Mouse (Mus musculus) stomach, embryonic 14.5 days (tissue): ENCODE measurements around the gene Cd28. TPM values are rescaled to one million over a fixed set of nuclear protein-coding genes. Genes with fewer than 3 reads are reported as not detected.

Source experiments
- ATAC-seq: fragments of 200-750 bp; cut with Nextera tagmentation; 2 replicates; pipeline ENCODE4 v1.8.0; 2017; ENCODE audit warnings: low read depth, moderate TSS enrichment; ENCODE audit not compliant: insufficient number of reproducible peaks, insufficient read depth, low FRiP score
- H3K27ac ChIP-seq: fragments of 300-500 bp; sonication (generic); 2 replicates; pipeline ENCODE4 v1.5.1; 2014; ENCODE audit warnings: mild to moderate bottlenecking, low read length, moderate library complexity, mixed read lengths
- H3K27me3 ChIP-seq: fragments of 300-500 bp; sonication (generic); 2 replicates; pipeline ENCODE4 v1.6.1; 2014; ENCODE audit warnings: low read length, control low read depth, mixed read lengths; ENCODE audit not compliant: control insufficient read depth, insufficient read depth
- H3K36me3 ChIP-seq: fragments of 300-500 bp; sonication (generic); 2 replicates; pipeline ENCODE4 v1.6.1; 2014; ENCODE audit warnings: mild to moderate bottlenecking, control low read depth, low read length, moderate library complexity, mixed read lengths; ENCODE audit not compliant: control insufficient read depth, insufficient read depth
- H3K4me1 ChIP-seq: fragments of 300-500 bp; sonication (generic); 2 replicates; pipeline ENCODE4 v1.6.1; 2014; ENCODE audit warnings: low read length, control low read depth, mixed read lengths; ENCODE audit not compliant: control insufficient read depth, insufficient read depth
- H3K4me2 ChIP-seq: fragments of 300-500 bp; sonication (generic); replicated peaks from 2 replicates; pipeline ENCODE4 v1.6.1; 2014; ENCODE audit warnings: low read depth, low read length, control low read depth
- H3K4me3 ChIP-seq: fragments of 300-500 bp; sonication (generic); 2 replicates; pipeline ENCODE4 v1.5.1; 2014; ENCODE audit warnings: low read depth, low read length, control low read depth
- H3K9ac ChIP-seq: fragments of 300-500 bp; sonication (generic); replicated peaks from 2 replicates; pipeline ENCODE4 v1.6.1; 2014; ENCODE audit warnings: low read depth, mild to moderate bottlenecking, control low read depth, low read length, moderate library complexity, mixed read lengths
- H3K9me3 ChIP-seq: fragments of 300-500 bp; sonication (generic); 2 replicates; pipeline ENCODE4 v1.6.1; 2016; ENCODE audit warnings: low read depth, low read length, control low read depth; ENCODE audit not compliant: control insufficient read depth
- WGBS: fragments of 180-500 bp; shearing (Covaris S2); extraction: QIAGEN DNeasy Blood & Tissue Kit; methylation state at CpG from one replicate; pipeline ENCODE4 v1.1.7; 2014; 5-methylcytosine and 5-hydroxymethylcytosine counted together
- polyA plus RNA-seq: library from polyadenylated mRNA; unstranded; fragments of >200 nt; fragmentation: Nextera tagmentation; extraction: Ambion mirVana; gene quantifications from 2 replicates; pipeline ENCODE4 v1.2.1, GENCODE M21; 2014

Gene Cd28
- polyA plus RNA-seq, 1 experiment from 2014 or later = 0.13 TPM

DNA sequence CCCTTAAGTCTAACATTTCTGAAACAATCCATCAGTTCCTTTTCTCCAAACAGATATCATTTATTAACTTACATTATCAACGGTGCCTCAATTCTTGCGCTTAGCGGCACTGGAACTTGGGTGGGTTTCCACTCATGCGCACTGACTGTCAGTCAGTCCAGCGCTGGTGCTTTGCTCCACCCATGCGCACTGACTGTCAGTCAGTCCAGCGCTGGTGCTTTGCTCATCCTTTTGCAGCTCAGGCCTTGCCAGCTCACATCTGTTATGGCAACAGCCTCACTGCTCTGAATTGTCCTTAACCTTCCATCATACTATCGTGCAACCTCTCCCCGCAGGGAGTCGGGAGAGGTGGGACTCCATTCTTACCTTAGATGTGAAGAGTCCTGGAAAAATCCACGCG, 37.4 kb downstream of the Cd28 start:
- Histone ChIP-seq H3K9ac (no peak overlapping the region), H3K27ac (no peak overlapping the region), H3K4me3 (no peak overlapping the region), H3K36me3 (no peaks in the 10 kb centered on the region), H3K9me3 (no peaks in the 10 kb centered on the region), H3K27me3 (no peaks in the 10 kb centered on the region), H3K4me2 (no peak overlapping the region), H3K4me1 (0 out of 2 replicates have a peak, but pooled peaks cover 4% of the 10 kb centered on the region)
- 89% methylated on average over 12 of the region's 12 CpGs for WGBS
- no peak for ATAC-seq

DNA sequence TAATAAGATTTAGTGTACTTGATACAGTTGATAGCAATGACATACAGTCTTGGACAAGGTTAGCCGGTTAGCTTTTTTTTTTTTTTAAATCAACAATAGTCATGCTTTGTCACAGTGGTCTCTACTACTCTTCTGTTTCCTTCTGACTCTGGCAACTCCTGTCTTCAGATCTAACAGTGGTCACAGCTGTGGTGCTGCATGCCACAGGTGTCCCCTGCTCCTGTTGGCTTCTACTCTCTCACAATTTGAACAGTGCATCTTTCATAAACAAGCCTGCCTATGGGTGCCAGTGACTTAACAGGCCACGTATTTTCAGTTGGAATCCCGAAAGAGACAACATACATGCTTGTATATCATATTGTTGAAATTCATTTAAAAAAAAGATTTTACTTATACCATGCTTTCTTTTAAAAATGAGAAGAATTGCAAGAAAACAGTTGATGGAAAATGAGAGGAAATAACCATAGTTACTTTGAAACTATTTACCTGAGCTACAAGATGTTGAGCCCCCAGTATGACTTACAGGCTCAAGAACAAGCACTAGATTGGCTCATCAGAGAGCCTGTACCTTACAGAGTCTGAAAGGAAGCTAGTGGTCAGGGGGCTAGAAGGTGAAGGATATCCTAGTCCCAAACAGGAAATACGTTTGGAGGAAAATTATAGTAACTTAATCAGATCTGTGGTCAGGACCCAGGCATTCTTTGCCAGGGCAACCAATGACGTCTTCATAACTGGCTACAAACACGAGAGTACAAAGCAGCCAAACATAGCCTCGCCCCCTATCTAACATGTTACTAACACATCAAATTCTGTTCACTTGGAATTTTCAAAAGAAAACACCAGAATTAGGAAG, 39.0 kb downstream of the Cd28 start:
- Histone ChIP-seq H3K4me3 (no peak overlapping the region), H3K27me3 (no peaks in the 10 kb centered on the region), H3K9me3 (no peaks in the 10 kb centered on the region), H3K4me1 (no peaks in the 10 kb centered on the region), H3K4me2 (no peak overlapping the region), H3K36me3 (no peaks in the 10 kb centered on the region), H3K9ac (no peak overlapping the region), H3K27ac (no peak overlapping the region)
- 83% methylated on average over 7 of the region's 7 CpGs for WGBS
- ATAC-seq = no peak

DNA sequence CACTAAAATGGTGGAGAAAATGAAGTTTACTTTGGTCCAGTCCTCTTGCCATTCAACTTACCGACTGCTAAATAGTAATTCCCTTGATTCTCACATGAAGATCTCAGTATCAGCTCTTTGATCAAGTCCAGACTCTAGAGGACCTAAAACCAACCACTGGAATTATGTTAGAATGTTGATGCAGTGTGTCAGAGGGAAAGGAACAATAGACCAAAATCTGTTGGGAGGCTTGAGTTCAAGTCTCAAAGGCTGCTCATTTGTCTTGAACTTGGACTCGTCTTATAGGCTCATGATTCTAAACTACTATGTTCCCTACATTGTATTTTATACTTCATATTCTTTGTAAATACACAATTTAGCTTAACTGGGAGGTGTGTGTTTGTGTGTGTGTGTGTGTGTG, 41.0 kb downstream of the Cd28 start:
- H3K27ac ChIP-seq = no peak overlapping the region
- H3K9me3 ChIP-seq = no peaks in the 10 kb centered on the region
- H3K4me3 ChIP-seq = no peak overlapping the region
- H3K9ac ChIP-seq = no peak overlapping the region
- no peaks in the 10 kb centered on the region for H3K4me1 ChIP-seq
- no peak overlapping the region for H3K4me2 ChIP-seq
- H3K36me3 ChIP-seq = no peaks in the 10 kb centered on the region
- WGBS = 92% methylated on average over 2 of the region's 2 CpGs
- ATAC-seq = no peak
- no peaks in the 10 kb centered on the region for H3K27me3 ChIP-seq

GRCm38 (mm10) chr1:60758226-60758625, 41.6 kb downstream of the Cd28 start:
- H3K9me3 ChIP-seq = no peaks in the 10 kb centered on the region
- no peak overlapping the region for H3K4me2 ChIP-seq
- no peaks in the 10 kb centered on the region for H3K36me3 ChIP-seq
- H3K4me1 ChIP-seq = no peaks in the 10 kb centered on the region
- 71% methylated on average over 1 of the region's 1 CpGs for WGBS
- H3K9ac ChIP-seq = no peak overlapping the region
- no peak for ATAC-seq
- no peak overlapping the region for H3K27ac ChIP-seq
- H3K4me3 ChIP-seq = no peak overlapping the region
- no peaks in the 10 kb centered on the region for H3K27me3 ChIP-seq

GRCm38 (mm10) chr1:60759563-60760335, 43.1 kb downstream of the Cd28 start:
- Histone ChIP-seq H3K4me1 (no peaks in the 10 kb centered on the region), H3K9ac (no peak overlapping the region), H3K9me3 (no peaks in the 10 kb centered on the region), H3K4me2 (no peak overlapping the region), H3K27me3 (no peaks in the 10 kb centered on the region), H3K27ac (no peak overlapping the region), H3K36me3 (no peaks in the 10 kb centered on the region), H3K4me3 (no peak overlapping the region)
- no peak for ATAC-seq
- 55% methylated on average over 7 of the region's 7 CpGs for WGBS

DNA sequence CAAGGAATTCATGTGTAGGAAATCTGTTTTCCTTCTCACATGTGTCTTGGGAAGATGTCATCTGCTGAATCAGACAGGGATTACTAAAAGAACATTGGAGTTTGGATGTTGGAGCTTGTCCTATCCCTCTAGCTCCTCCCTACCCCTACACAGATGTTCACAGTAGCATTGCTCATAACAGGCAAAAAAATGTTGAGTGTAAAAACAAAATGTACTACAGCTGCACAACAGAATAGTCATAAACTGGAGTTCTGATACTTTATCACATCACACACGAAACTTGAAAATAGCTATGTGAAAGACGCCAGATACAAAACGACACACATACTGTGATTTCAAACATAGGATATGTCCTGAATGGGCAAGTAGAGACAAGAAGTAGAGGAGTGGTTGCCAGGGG, 43.9 kb downstream of the Cd28 start:
- WGBS = 80% methylated on average over 3 of the region's 3 CpGs
- no peaks in the 10 kb centered on the region for H3K9me3 ChIP-seq
- no peak overlapping the region for H3K9ac ChIP-seq
- no peaks in the 10 kb centered on the region for H3K27me3 ChIP-seq
- no peak overlapping the region for H3K27ac ChIP-seq
- ATAC-seq = no peak
- no peaks in the 10 kb centered on the region for H3K4me1 ChIP-seq
- H3K4me3 ChIP-seq = no peak overlapping the region
- no peaks in the 10 kb centered on the region for H3K36me3 ChIP-seq
- no peak overlapping the region for H3K4me2 ChIP-seq

- no peaks in the 10 kb centered on the region for H3K9me3 ChIP-seq
- no peaks in the 10 kb centered on the region for H3K4me1 ChIP-seq
- no peak overlapping the region for H3K27ac ChIP-seq
- no peaks in the 10 kb centered on the region for H3K27me3 ChIP-seq
- no peak overlapping the region for H3K9ac ChIP-seq
- H3K4me3 ChIP-seq = no peak overlapping the region
- H3K4me2 ChIP-seq = no peak overlapping the region
- no peaks in the 10 kb centered on the region for H3K36me3 ChIP-seq
- WGBS = 93% methylated on average over 3 of the region's 3 CpGs
- no peak for ATAC-seq
Observed at GRCm38 (mm10) chr1:60761528-60762171, 45.0 kb downstream of the Cd28 start.

GRCm38 (mm10) chr1:60762451-60762850, 45.9 kb downstream of the Cd28 start:
- H3K4me2 ChIP-seq = no peak overlapping the region
- ATAC-seq = no peak
- H3K9me3 ChIP-seq = no peaks in the 10 kb centered on the region
- no peak overlapping the region for H3K4me3 ChIP-seq
- no peaks in the 10 kb centered on the region for H3K27me3 ChIP-seq
- no peaks in the 10 kb centered on the region for H3K4me1 ChIP-seq
- no peak overlapping the region for H3K27ac ChIP-seq
- WGBS = 96% methylated on average over 1 of the region's 1 CpGs
- no peaks in the 10 kb centered on the region for H3K36me3 ChIP-seq
- no peak overlapping the region for H3K9ac ChIP-seq
